Mouse (Mus musculus) cerebellum, postnatal 25 days (tissue): ENCODE results near the gene Borcs8.

Experiments used
- DNase-seq, 2 experiments: peaks; one replicate each; pipeline ENCODE4 v3.0.0; 2021; ENCODE audit warnings: mixed read lengths in 2 of 2

Gene Borcs8

GRCm38 (mm10) chr8:70139026-70139857 is at the start of gene Borcs8, which contains the start of the genes Rfxank and Mef2b:
Gene Borcs8 (plus strand): TSS chr8:70139499.
Gene Rfxank (minus strand): TSS chr8:70139154.
Gene Mef2b (plus strand): TSS chr8:70139711.
- peak; percentile 97 to 99 for DNase-seq

- DNase-seq, result no peak
Observed at GRCm38 (mm10) chr8:70092786-70093185, 46.5 kb upstream of the Borcs8 start.

GRCm38 (mm10) chr8:70099276-70099675 is 40.0 kb upstream of the Borcs8 start:
- no peak for DNase-seq

GRCm38 (mm10) chr8:70100241-70100640 is 39.1 kb upstream of the Borcs8 start:
- no peak for DNase-seq

- peak; percentile 55 to 73 for DNase-seq
Observed at GRCm38 (mm10) chr8:70104506-70104905, 34.8 kb upstream of the Borcs8 start.

- DNase-seq, result no peak
Observed at GRCm38 (mm10) chr8:70104922-70105321, 34.4 kb upstream of the Borcs8 start.

- DNase-seq, result no peak
Observed at GRCm38 (mm10) chr8:70110451-70110850, 28.8 kb upstream of the Borcs8 start.

GRCm38 (mm10) chr8:70111192-70111795 is 28.0 kb upstream of the Borcs8 start:
- no peak for DNase-seq

- DNase-seq, result no peak
Observed at GRCm38 (mm10) chr8:70112401-70113016, 26.8 kb upstream of the Borcs8 start.

- no peak for DNase-seq
Observed at GRCm38 (mm10) chr8:70114488-70114887, 24.8 kb upstream of the Borcs8 start.

GRCm38 (mm10) chr8:70114892-70115291 is 24.4 kb upstream of the Borcs8 start:
- no peak for DNase-seq

GRCm38 (mm10) chr8:70117611-70118010 is 21.7 kb upstream of the Borcs8 start:
- no peak for DNase-seq

- DNase-seq, result no peak
Observed at GRCm38 (mm10) chr8:70118726-70119700, 20.3 kb upstream of the Borcs8 start.

GRCm38 (mm10) chr8:70120667-70121066 is 18.6 kb upstream of the Borcs8 start, which contains the start of gene Ncan:
Gene Ncan (minus strand): TSS chr8:70120873.
- DNase-seq, result peak; percentile 92 to 94

- peak in 1 of 2 experiments; percentile 36 for DNase-seq
Observed at GRCm38 (mm10) chr8:70122863-70123262, 16.4 kb upstream of the Borcs8 start.

- no peak for DNase-seq
Observed at GRCm38 (mm10) chr8:70124992-70125391, 14.3 kb upstream of the Borcs8 start.

- peak; percentile 41 to 60 for DNase-seq
Observed at GRCm38 (mm10) chr8:70128435-70128834, 10.9 kb upstream of the Borcs8 start.

- peak; percentile 50 to 71 for DNase-seq
Observed at GRCm38 (mm10) chr8:70129309-70129952, 9.9 kb upstream of the Borcs8 start.

- DNase-seq, result no peak
Observed at GRCm38 (mm10) chr8:70130066-70130465, 9.2 kb upstream of the Borcs8 start.

GRCm38 (mm10) chr8:70131166-70131883 is 8.0 kb upstream of the Borcs8 start, which contains the start of gene Nr2c2ap:
Gene Nr2c2ap (plus strand): TSS chr8:70131333.
- DNase-seq, result peak; percentile 81 to 91

GRCm38 (mm10) chr8:70134086-70134485 is 5.2 kb upstream of the Borcs8 start:
- DNase-seq, result no peak
